Mouse (Mus musculus): Measurements from ENCODE around the gene Sertad2.

DNA sequence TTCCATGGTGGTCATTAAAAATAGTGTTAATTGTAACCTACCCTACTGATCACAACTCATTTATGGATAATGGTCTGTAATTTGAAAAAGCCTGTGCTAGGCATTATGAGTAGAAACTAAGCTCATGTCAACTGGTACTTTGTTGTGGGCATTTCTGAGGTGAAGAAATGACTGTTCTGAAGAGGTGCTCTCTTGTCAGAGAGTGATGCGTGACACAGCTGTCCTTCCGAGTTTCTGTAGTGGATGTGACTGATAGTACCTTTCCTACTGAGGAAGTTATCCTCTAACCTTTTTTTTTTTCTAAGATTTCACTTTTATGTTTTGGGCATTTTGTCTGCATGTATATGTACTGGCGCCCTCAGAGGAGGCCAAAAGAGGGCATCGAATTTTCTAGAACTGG lies 22.0 kb downstream of the Sertad2 start:
- TF ChIP-seq POLR2A (IDR thresholded peaks at IDR 0.05; ENCODE audit: extremely low read depth, insufficient read depth, low read length) (no peak), CTCF (IDR thresholded peaks at IDR 0.05; ENCODE audit: extremely low read depth, insufficient read depth, low read length) (no peak)
